Comparison of ENCODE assay signal across 14 mouse cellular contexts in the genomic region with DNA sequence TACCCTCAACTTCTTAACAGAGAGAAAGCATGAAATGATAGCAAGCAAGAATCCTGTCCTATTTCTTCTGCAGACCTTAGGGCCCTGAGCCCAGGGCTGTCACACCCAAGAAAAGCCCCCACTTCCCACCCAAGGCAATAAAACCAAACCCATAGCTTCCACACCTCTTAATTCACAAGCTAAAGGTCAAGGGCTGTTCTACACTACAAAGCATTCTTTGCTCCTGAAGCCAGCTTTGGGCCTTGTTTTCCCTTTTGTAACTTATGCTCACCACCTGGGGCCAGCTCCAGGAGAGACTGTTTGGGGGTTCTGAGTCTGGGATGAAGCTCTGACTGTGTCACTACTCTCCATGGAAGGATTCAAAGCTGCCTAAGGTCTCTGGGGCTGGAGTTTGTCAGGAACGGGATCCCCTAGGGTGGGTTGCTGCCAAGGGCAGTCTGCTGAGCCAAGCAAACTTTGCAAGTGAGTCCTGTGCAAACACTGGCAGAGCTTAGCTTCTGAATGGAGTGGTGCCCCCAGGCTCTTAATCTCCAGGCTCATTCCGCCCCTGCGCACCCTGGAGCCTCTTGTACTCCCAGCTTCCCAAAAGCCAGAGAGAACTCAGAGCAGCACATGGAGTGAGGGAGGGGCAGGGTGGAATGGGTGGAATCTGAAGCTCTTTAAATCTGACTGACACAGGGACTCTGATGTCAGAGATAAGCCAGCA.
DNase-seq lines count a peak whose midpoint lies in the region; ATAC-seq and TF ChIP-seq lines count a peak whose summit lies in the region.
"Had no signal": no experiment of that assay in that cellular context is flagged by ENCODE, and none has a peak within 500 bp of the region (broad histone marks: within the 10 kb centered on the region; RNA-seq: fewer than 3 reads in every experiment).

No protein-coding gene starts in this region.

- peak; percentile 35; the same call in 1 of the 2 replicates for ATAC-seq in forebrain, embryonic 14.5 days
- ATAC-seq in forebrain, embryonic 11.5 days (replicated peaks; ENCODE audit: low FRiP score), result no peak
- ATAC-seq in limb, embryonic 13.5 days (ENCODE audit: low FRiP score, low read depth), result 0 out of 2 replicates have a peak, but pooled peaks have one; percentile 32
- 0 out of 2 replicates have a peak, but pooled peaks have one; percentile 15 for ATAC-seq in midbrain, postnatal 0 days (ENCODE audit: low FRiP score)
- ATAC-seq in megakaryocyte, adult 5-6 weeks (ENCODE audit: poor library complexity, severe bottlenecking), result no peak

- DNase-seq in forebrain, embryonic 14.5 days (ENCODE audit: low spot score), result peak; percentile 22
- DNase-seq in forebrain, embryonic 11.5 days (ENCODE audit: low spot score), result no peak
- no peak for DNase-seq in limb, embryonic 10.5 days (ENCODE audit: low spot score)
- peak; percentile 58 for DNase-seq in brain, embryonic 14.5 days (ENCODE audit: low read depth)
- peak; percentile 25 for DNase-seq in midbrain, postnatal 0 days (ENCODE audit: low spot score)
- no peak for DNase-seq in gastrocnemius, adult 18-20 months (ENCODE audit: low spot score)
- DNase-seq: cerebellum, adult 8-10 months; kidney, adult 18-20 months; left cerebral cortex, postnatal 4 days had no signal

- TF ChIP-seq CTCF in brain, embryonic 14.5 days (IDR thresholded peaks at IDR 0.05; ENCODE audit: borderline replicate concordance, extremely low read depth, insufficient read depth, insufficient read length), result no peak
- TF ChIP-seq CTCF in midbrain, postnatal 0 days (IDR thresholded peaks at IDR 0.05), result no peak

- H3K4me1 ChIP-seq in forebrain, embryonic 14.5 days (ENCODE audit: control insufficient read depth, insufficient read depth, low read length), result no peaks in the 10 kb centered on the region
- H3K4me1 ChIP-seq in forebrain, embryonic 11.5 days (replicated peaks; ENCODE audit: control insufficient read depth, insufficient read depth, low read length), result no peaks in the 10 kb centered on the region
- H3K4me1 ChIP-seq in limb, embryonic 13.5 days, result peaks cover 7% of the 10 kb centered on the region; the same call in 1 of the 2 replicates
- peaks cover 13% of the 10 kb centered on the region for H3K4me1 ChIP-seq in limb, embryonic 10.5 days
- no peaks in the 10 kb centered on the region for H3K4me1 ChIP-seq in midbrain, postnatal 0 days (ENCODE audit: insufficient read depth, low read length)
- H3K4me1 ChIP-seq: heart, embryonic 15.5 days; neural tube, embryonic 15.5 days had no signal

- no peak for TF ChIP-seq POLR2A in brain, embryonic 14.5 days (IDR thresholded peaks at IDR 0.05; ENCODE audit: borderline replicate concordance, extremely low read depth, insufficient read depth, insufficient read length, poor library complexity, severe bottlenecking)

- no peak overlapping the region for H3K4me3 ChIP-seq in forebrain, embryonic 14.5 days (ENCODE audit: low read depth, low read length)
- H3K4me3 ChIP-seq in forebrain, embryonic 11.5 days (ENCODE audit: low read depth, low read length), result no peak overlapping the region
- H3K4me3 ChIP-seq in limb, embryonic 13.5 days, result no peak overlapping the region
- H3K4me3 ChIP-seq in limb, embryonic 10.5 days, result no peak overlapping the region
- no peak overlapping the region for H3K4me3 ChIP-seq in midbrain, postnatal 0 days (ENCODE audit: low read depth, low read length)
- H3K4me3 ChIP-seq: heart, embryonic 15.5 days; neural tube, embryonic 15.5 days had no signal

- WGBS in forebrain, embryonic 14.5 days, result 38% methylated on average over 3 of the region's 3 CpGs
- WGBS in forebrain, embryonic 11.5 days, result 35% methylated on average over 3 of the region's 3 CpGs
- 37% methylated on average over 3 of the region's 3 CpGs for WGBS in limb, embryonic 13.5 days
- 30% methylated on average over 3 of the region's 3 CpGs for WGBS in limb, embryonic 10.5 days
- WGBS in midbrain, postnatal 0 days, result 27% methylated on average over 3 of the region's 3 CpGs

- no peak overlapping the region for H3K4me2 ChIP-seq in forebrain, embryonic 14.5 days (ENCODE audit: low read length)
- H3K4me2 ChIP-seq in forebrain, embryonic 11.5 days (ENCODE audit: low read depth, low read length, severe bottlenecking), result no peak overlapping the region
- H3K4me2 ChIP-seq in limb, embryonic 13.5 days (replicated peaks), result no peak overlapping the region
- no peak overlapping the region for H3K4me2 ChIP-seq in midbrain, postnatal 0 days (ENCODE audit: low read depth, low read length, poor library complexity, severe bottlenecking)
- H3K4me2 ChIP-seq: heart, embryonic 15.5 days; neural tube, embryonic 15.5 days had no signal

- H3K36me3 ChIP-seq in forebrain, embryonic 14.5 days (ENCODE audit: control insufficient read depth, insufficient read depth, low read length), result peaks cover 47% of the 10 kb centered on the region
- no peaks in the 10 kb centered on the region for H3K36me3 ChIP-seq in forebrain, embryonic 11.5 days (ENCODE audit: control insufficient read depth, insufficient read depth, low read length)
- peaks cover 35% of the 10 kb centered on the region for H3K36me3 ChIP-seq in limb, embryonic 13.5 days
- peaks cover 26% of the 10 kb centered on the region for H3K36me3 ChIP-seq in limb, embryonic 10.5 days
- peaks cover 26% of the 10 kb centered on the region for H3K36me3 ChIP-seq in midbrain, postnatal 0 days (ENCODE audit: insufficient read depth, low read length)
- H3K36me3 ChIP-seq: G1E; heart, embryonic 15.5 days had no signal

- H3K9ac ChIP-seq in forebrain, embryonic 14.5 days (ENCODE audit: low read length), result no peak overlapping the region
- no peak overlapping the region for H3K9ac ChIP-seq in forebrain, embryonic 11.5 days (ENCODE audit: low read length)
- no peak overlapping the region for H3K9ac ChIP-seq in limb, embryonic 13.5 days
- no peak overlapping the region for H3K9ac ChIP-seq in midbrain, postnatal 0 days (replicated peaks; ENCODE audit: low read length, poor library complexity, severe bottlenecking)
- H3K9ac ChIP-seq: heart, embryonic 15.5 days; neural tube, embryonic 15.5 days had no signal

- H3K27ac ChIP-seq in forebrain, embryonic 14.5 days (ENCODE audit: low read depth, low read length), result no peak overlapping the region; the same call in 1 of the 2 replicates
- no peak overlapping the region for H3K27ac ChIP-seq in forebrain, embryonic 11.5 days (ENCODE audit: low read depth, low read length)
- peak overlapping the region; percentile 10; the same call in 1 of the 2 replicates for H3K27ac ChIP-seq in limb, embryonic 13.5 days
- H3K27ac ChIP-seq in limb, embryonic 10.5 days, result no peak overlapping the region
- no peak overlapping the region for H3K27ac ChIP-seq in midbrain, postnatal 0 days (ENCODE audit: low read depth, low read length)
- H3K27ac ChIP-seq: heart, embryonic 15.5 days; neural tube, embryonic 15.5 days had no signal

- H3K9me3 ChIP-seq in forebrain, embryonic 14.5 days (replicated peaks; ENCODE audit: control insufficient read depth, low read length), result no peaks in the 10 kb centered on the region
- no peaks in the 10 kb centered on the region for H3K9me3 ChIP-seq in forebrain, embryonic 11.5 days (ENCODE audit: control insufficient read depth, low read length)
- no peaks in the 10 kb centered on the region for H3K9me3 ChIP-seq in limb, embryonic 13.5 days
- H3K9me3 ChIP-seq in limb, embryonic 10.5 days (replicated peaks), result no peaks in the 10 kb centered on the region
- H3K9me3 ChIP-seq in midbrain, postnatal 0 days (ENCODE audit: low read length), result no peaks in the 10 kb centered on the region
- H3K9me3 ChIP-seq: G1E; heart, embryonic 15.5 days; neural tube, embryonic 15.5 days had no signal

- H3K27me3 ChIP-seq in forebrain, embryonic 14.5 days (replicated peaks; ENCODE audit: control insufficient read depth, insufficient read depth, low read length), result no peaks in the 10 kb centered on the region
- no peaks in the 10 kb centered on the region for H3K27me3 ChIP-seq in forebrain, embryonic 11.5 days (ENCODE audit: control insufficient read depth, insufficient read depth, low read length)
- no peaks in the 10 kb centered on the region for H3K27me3 ChIP-seq in limb, embryonic 13.5 days
- no peaks in the 10 kb centered on the region for H3K27me3 ChIP-seq in limb, embryonic 10.5 days (ENCODE audit: low read depth, poor library complexity, severe bottlenecking)
- no peaks in the 10 kb centered on the region for H3K27me3 ChIP-seq in midbrain, postnatal 0 days (ENCODE audit: insufficient read depth, low read length)
- H3K27me3 ChIP-seq: heart, embryonic 15.5 days; neural tube, embryonic 15.5 days had no signal

Comparison
In these comparisons a context has a peak if more than half of its experiments do, and no peak if none do; other contexts are left out.
1. ATAC-seq: peak in forebrain, embryonic 14.5 days (single experiment), limb, embryonic 13.5 days (single experiment) and midbrain, postnatal 0 days (single experiment); none in forebrain, embryonic 11.5 days (single experiment) and megakaryocyte, adult 5-6 weeks (single experiment).
2. DNase-seq: peak in forebrain, embryonic 14.5 days (single experiment), brain, embryonic 14.5 days (single experiment) and midbrain, postnatal 0 days (single experiment); none in forebrain, embryonic 11.5 days (single experiment), limb, embryonic 10.5 days (single experiment) and gastrocnemius, adult 18-20 months (single experiment).